Mouse (Mus musculus) lung, postnatal 0 days (tissue): ENCODE data around the gene Uox.

ENCODE experiments used
- CTCF ChIP-seq: IDR thresholded peaks from 2 replicates; pipeline ENCODE4 v1.5.1; 2016; ENCODE audit warnings: antibody characterized with exemption, mild to moderate bottlenecking
- EP300 ChIP-seq: IDR thresholded peaks from 2 replicates; pipeline ENCODE4 v1.6.1; 2016; ENCODE audit warnings: antibody characterized with exemption, mild to moderate bottlenecking, control low read depth

- TF ChIP-seq CTCF (no peak), EP300 (no peak)
Observed at GRCm38 (mm10) chr3:146653692-146654091, 83.5 kb downstream of the Uox start.
